Mouse (Mus musculus): ENCODE data around the gene Mvd. TPM values are rescaled to one million over a fixed set of nuclear protein-coding genes. Genes with fewer than 3 reads are reported as not detected.

Gene Mvd
- polyA plus RNA-seq, 1 experiment from 2014 or later: 64.9 TPM

- Histone ChIP-seq H3K9me3 (replicated peaks) (no peaks in the 10 kb centered on the region), H3K36me3 (no peaks in the 10 kb centered on the region), H3K4me1 (peaks cover 26% of the 10 kb centered on the region), H3K4me3 (no peak overlapping the region), H3K27ac (no peak overlapping the region), H3K27me3 (ENCODE audit: low read depth, poor library complexity, severe bottlenecking) (no peaks in the 10 kb centered on the region)
- no peak for DNase-seq (ENCODE audit: low spot score)
- 63% methylated on average over 3 of the region's 3 CpGs for WGBS
Measured at GRCm38 (mm10) chr8:122445203-122445602, 2.0 kb upstream of the Mvd start.

GRCm38 (mm10) chr8:122444058-122444748 lies 981 bp upstream of the Mvd start:
- Histone ChIP-seq H3K36me3 (peaks cover 9% of the 10 kb centered on the region), H3K4me3 (peak overlapping the region; percentile 69), H3K4me1 (peaks cover 26% of the 10 kb centered on the region), H3K9me3 (replicated peaks) (no peaks in the 10 kb centered on the region), H3K27ac (peak overlapping the region; percentile 94), H3K27me3 (ENCODE audit: low read depth, poor library complexity, severe bottlenecking) (no peaks in the 10 kb centered on the region)
- DNase-seq (ENCODE audit: low spot score): peak; percentile 65
- whole genome bisulfite sequencing: 45% methylated on average over 19 of the region's 19 CpGs

GRCm38 (mm10) chr8:122442781-122443180 lies 441 bp downstream of the Mvd start:
- Histone ChIP-seq H3K4me1 (peaks cover 33% of the 10 kb centered on the region), H3K36me3 (peaks cover 24% of the 10 kb centered on the region), H3K27ac (peak overlapping the region; percentile 94), H3K9me3 (replicated peaks) (no peaks in the 10 kb centered on the region), H3K4me3 (peak overlapping the region; percentile 69), H3K27me3 (ENCODE audit: low read depth, poor library complexity, severe bottlenecking) (no peaks in the 10 kb centered on the region)
- under 1% methylated on average over 12 of the region's 12 CpGs for WGBS
- no peak for DNase-seq (ENCODE audit: low spot score)

GRCm38 (mm10) chr8:122442356-122442755 lies 866 bp downstream of the Mvd start:
- Histone ChIP-seq H3K9me3 (replicated peaks) (no peaks in the 10 kb centered on the region), H3K4me1 (peaks cover 37% of the 10 kb centered on the region), H3K27me3 (ENCODE audit: low read depth, poor library complexity, severe bottlenecking) (no peaks in the 10 kb centered on the region), H3K27ac (peak overlapping the region; percentile 94), H3K4me3 (peak overlapping the region; percentile 69), H3K36me3 (peaks cover 28% of the 10 kb centered on the region)
- WGBS: 30% methylated on average over 7 of the region's 7 CpGs
- no peak for DNase-seq (ENCODE audit: low spot score)

- Histone ChIP-seq H3K27me3 (ENCODE audit: low read depth, poor library complexity, severe bottlenecking) (no peaks in the 10 kb centered on the region), H3K27ac (no peak overlapping the region), H3K9me3 (replicated peaks) (no peaks in the 10 kb centered on the region), H3K36me3 (peaks cover 38% of the 10 kb centered on the region), H3K4me1 (peaks cover 38% of the 10 kb centered on the region), H3K4me3 (no peak overlapping the region)
- WGBS: 97% methylated on average over 1 of the region's 1 CpGs
- no peak for DNase-seq (ENCODE audit: low spot score)
Measured at GRCm38 (mm10) chr8:122441326-122441725, 1.9 kb downstream of the Mvd start.

GRCm38 (mm10) chr8:122439336-122439735 lies 3.9 kb downstream of the Mvd start:
- no peak overlapping the region for H3K27ac ChIP-seq
- H3K27me3 ChIP-seq (ENCODE audit: low read depth, poor library complexity, severe bottlenecking): no peaks in the 10 kb centered on the region
- 97% methylated on average over 16 of the region's 16 CpGs for WGBS
- H3K4me3 ChIP-seq: no peak overlapping the region
- H3K36me3 ChIP-seq: peaks cover 58% of the 10 kb centered on the region
- H3K9me3 ChIP-seq (replicated peaks): no peaks in the 10 kb centered on the region
- peaks cover 23% of the 10 kb centered on the region for H3K4me1 ChIP-seq
- DNase-seq (ENCODE audit: low spot score): no peak

- WGBS: 90% methylated on average over 13 of the region's 13 CpGs
- no peaks in the 10 kb centered on the region for H3K27me3 ChIP-seq (ENCODE audit: low read depth, poor library complexity, severe bottlenecking)
- no peak for DNase-seq (ENCODE audit: low spot score)
- H3K4me1 ChIP-seq: peaks cover 25% of the 10 kb centered on the region
- H3K36me3 ChIP-seq: peaks cover 71% of the 10 kb centered on the region
- no peak overlapping the region for H3K4me3 ChIP-seq
- H3K27ac ChIP-seq: peak overlapping the region; percentile 50
- H3K9me3 ChIP-seq (replicated peaks): no peaks in the 10 kb centered on the region
Measured at GRCm38 (mm10) chr8:122437708-122438331, 5.4 kb downstream of the Mvd start.

GRCm38 (mm10) chr8:122436586-122437125 lies 6.6 kb downstream of the Mvd start:
- no peak overlapping the region for H3K4me3 ChIP-seq
- peaks cover 30% of the 10 kb centered on the region for H3K4me1 ChIP-seq
- H3K36me3 ChIP-seq: peaks cover 71% of the 10 kb centered on the region
- WGBS: 89% methylated on average over 20 of the region's 20 CpGs
- H3K27me3 ChIP-seq (ENCODE audit: low read depth, poor library complexity, severe bottlenecking): no peaks in the 10 kb centered on the region
- H3K9me3 ChIP-seq (replicated peaks): no peaks in the 10 kb centered on the region
- DNase-seq (ENCODE audit: low spot score): no peak
- H3K27ac ChIP-seq: no peak overlapping the region

- no peaks in the 10 kb centered on the region for H3K9me3 ChIP-seq (replicated peaks)
- peaks cover 35% of the 10 kb centered on the region for H3K4me1 ChIP-seq
- peaks cover 71% of the 10 kb centered on the region for H3K36me3 ChIP-seq
- no peak for DNase-seq (ENCODE audit: low spot score)
- H3K4me3 ChIP-seq: no peak overlapping the region
- H3K27ac ChIP-seq: no peak overlapping the region
- H3K27me3 ChIP-seq (ENCODE audit: low read depth, poor library complexity, severe bottlenecking): no peaks in the 10 kb centered on the region
- 95% methylated on average over 9 of the region's 9 CpGs for WGBS
Measured at GRCm38 (mm10) chr8:122436146-122436545, 7.1 kb downstream of the Mvd start.

- no peak overlapping the region for H3K4me3 ChIP-seq
- 91% methylated on average over 6 of the region's 6 CpGs for WGBS
- H3K9me3 ChIP-seq (replicated peaks): no peaks in the 10 kb centered on the region
- no peak overlapping the region for H3K27ac ChIP-seq
- no peak for DNase-seq (ENCODE audit: low spot score)
- H3K27me3 ChIP-seq (ENCODE audit: low read depth, poor library complexity, severe bottlenecking): no peaks in the 10 kb centered on the region
- H3K36me3 ChIP-seq: peaks cover 71% of the 10 kb centered on the region
- H3K4me1 ChIP-seq: peaks cover 35% of the 10 kb centered on the region
Measured at GRCm38 (mm10) chr8:122435375-122435774, 7.8 kb downstream of the Mvd start.

GRCm38 (mm10) chr8:122433269-122433905 lies 9.8 kb downstream of the Mvd start:
- Histone ChIP-seq H3K4me1 (peaks cover 32% of the 10 kb centered on the region), H3K4me3 (peak overlapping the region; percentile 63; the same call in 1 of the 2 replicates), H3K27ac (peak overlapping the region; percentile 84), H3K27me3 (ENCODE audit: low read depth, poor library complexity, severe bottlenecking) (no peaks in the 10 kb centered on the region), H3K36me3 (peaks cover 53% of the 10 kb centered on the region), H3K9me3 (replicated peaks) (no peaks in the 10 kb centered on the region)
- no peak for DNase-seq (ENCODE audit: low spot score)
- 69% methylated on average over 11 of the region's 11 CpGs for WGBS

GRCm38 (mm10) chr8:122432443-122433268 lies 10.6 kb downstream of the Mvd start, which contains the start of gene Cyba:
Cyba (minus strand) TSS chr8:122432930.
- Histone ChIP-seq H3K27me3 (ENCODE audit: low read depth, poor library complexity, severe bottlenecking) (no peaks in the 10 kb centered on the region), H3K36me3 (peaks cover 46% of the 10 kb centered on the region), H3K27ac (peak within 1 kb of the TSS; percentile 84), H3K4me1 (peaks cover 26% of the 10 kb centered on the region), H3K4me3 (peak within 1 kb of the TSS; percentile 63), H3K9me3 (replicated peaks) (no peaks in the 10 kb centered on the region)
- 5% methylated on average over 45 of the region's 45 CpGs for WGBS
- DNase-seq (ENCODE audit: low spot score): peak; percentile 77
